Mouse (Mus musculus) left cerebral cortex, postnatal 4 days (tissue): ENCODE data around the gene Slc12a3. TPM values are rescaled to one million over a fixed set of nuclear protein-coding genes. Genes with fewer than 3 reads are reported as not detected.

Experiments
- DNase-seq: peaks from one replicate; pipeline ENCODE4 v3.0.0-alpha.2; 2022
- intact Hi-C: fragments of 180-260 bp; cut with DNase I; formaldehyde crosslinking; loops from one replicate; pipeline ENCODE4 v1.15.1; 2025
- total RNA-seq, 2 experiments: library from RNA; stranded (reverse); gene quantifications; 2 replicates each; pipeline ENCODE4 v1.2.3; 2021

Gene Slc12a3
- total RNA-seq: under 1 TPM; 0.28 to 0.54 TPM

DNA sequence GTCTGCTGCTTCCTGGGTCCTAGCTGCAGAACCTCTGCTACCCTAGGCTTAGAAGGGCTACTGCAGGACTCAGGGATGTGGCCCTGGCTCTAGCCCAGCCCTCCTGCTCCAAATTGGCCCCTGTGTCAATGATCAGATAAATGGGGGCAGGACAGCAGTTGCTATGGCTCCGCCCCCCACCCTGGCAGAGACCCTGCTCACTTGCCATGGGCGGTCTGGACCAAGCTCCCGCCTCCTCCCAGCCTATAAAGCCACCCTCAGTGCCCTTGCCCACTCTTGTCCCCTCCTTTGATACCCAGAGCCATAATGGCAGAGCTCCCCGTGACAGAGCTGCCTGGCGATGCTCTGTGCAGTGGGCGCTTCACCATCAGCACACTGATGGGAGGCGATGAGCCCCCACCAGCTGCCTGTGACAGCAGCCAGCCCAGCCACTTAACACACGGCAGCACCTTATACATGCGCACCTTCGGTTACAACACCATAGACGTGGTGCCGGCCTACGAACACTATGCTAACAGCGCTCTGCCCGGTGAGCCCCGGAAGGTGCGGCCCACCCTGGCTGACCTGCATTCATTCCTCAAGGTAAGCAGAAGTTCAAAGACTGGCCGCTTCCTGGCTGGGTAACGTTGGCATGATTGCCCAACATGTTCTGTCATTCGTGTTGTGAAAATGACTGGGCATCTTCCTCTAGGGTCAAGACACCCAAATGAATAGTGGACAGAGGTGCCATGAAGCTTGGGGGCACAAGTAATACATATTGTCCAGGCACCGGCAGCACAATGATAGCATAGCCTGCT, at the start of gene Slc12a3:
TSS of gene Slc12a3 (plus strand) at position 270 of the 797 bp plus-strand sequence.
- no peak for DNase-seq
- intact Hi-C loops: no loop called here

DNA sequence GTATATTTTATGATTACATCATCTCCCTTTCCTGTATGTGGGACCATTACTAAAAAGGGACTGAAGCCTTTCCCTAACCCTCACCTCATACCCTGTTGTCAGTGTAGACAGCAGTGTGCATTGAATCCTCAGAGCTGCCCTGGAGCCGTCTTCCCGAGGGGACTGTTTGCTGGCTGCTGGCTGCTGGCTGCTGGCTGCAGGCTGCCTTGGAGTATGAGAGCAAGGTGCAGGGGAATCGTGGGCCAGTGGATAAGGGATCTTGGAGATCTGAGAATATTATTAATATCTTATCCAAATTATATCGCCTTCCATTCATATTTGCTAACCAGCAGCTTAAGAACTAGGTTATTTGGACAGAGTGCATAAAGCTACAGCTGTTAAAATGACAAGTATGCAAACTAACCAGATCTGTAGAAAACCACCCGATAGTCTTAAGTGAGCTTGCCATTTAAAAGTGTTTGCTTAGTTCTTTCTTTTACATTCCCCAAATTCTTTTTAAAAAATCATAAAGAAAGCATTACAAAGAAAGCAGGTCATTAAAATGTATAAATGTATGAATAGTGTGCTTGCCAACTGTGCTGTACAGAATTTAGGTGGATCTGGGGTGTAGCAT, 48.9 kb upstream of the Slc12a3 start:
- intact Hi-C loops: no loop called here
- DNase-seq: no peak

DNA sequence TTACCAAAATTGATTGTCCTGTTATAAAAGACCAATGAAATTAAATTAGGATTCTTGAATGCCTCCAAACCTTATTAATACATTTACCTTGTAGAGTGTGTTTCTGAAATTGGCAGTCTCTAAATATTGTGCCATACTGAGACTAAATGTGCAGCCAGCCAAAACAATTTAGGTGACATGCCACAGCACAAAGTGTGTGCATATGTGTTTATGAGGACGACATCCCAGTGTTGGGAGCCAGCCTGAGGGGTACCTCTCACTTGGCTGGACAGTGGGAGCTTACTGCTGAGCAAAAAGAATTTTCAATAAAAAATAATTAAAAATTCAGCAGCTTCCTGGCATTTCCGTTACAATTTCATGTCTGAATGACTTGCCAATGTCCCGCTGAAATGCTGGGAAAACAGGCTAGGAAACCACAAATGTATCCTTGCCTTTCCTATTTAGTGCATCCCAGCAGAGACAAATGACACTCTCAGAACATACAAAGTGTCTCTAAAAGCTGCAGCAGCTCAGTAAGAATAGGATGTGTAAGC, 46.5 kb upstream of the Slc12a3 start:
- intact Hi-C loops: no loop called here
- peak; percentile 42 for DNase-seq

DNA sequence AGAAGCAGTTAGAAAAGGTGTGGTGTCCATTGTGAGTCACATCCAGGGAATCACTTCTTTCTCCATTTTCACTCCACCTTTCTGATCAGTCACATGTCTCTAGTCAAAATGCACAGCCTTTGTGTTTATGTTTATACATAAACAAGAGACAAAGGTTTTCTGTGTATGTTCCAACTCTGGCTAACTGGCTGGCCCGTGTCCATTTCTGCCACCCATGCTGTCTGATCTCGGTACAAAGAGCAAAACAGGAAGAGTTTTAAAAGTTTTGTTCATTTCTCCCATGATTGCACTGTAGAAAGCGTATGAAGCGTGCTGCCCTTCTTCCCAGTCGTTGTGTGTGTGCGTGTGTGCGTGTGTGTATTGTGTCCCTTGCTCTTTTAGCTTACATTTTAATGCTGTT, 44.8 kb upstream of the Slc12a3 start:
- DNase-seq: no peak
- intact Hi-C loops: no loop called here

DNA sequence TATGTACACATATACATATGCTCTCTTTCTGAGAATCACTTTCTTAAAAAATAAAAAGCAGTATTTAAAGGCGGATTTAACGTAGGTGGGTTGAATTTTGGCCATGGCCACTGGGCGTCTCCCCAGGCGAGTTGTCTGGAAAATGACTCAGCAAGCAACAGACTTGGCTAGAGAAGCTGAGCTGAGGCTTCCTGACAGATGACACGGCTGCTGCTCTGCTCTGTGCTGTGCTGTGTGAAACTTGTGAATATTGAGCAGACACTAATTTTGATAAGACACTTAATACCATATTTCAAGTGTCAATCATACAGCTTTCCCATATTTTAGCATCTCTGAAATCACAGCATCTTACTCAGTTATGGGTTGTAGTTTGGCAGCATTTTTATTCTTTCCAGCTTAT, 38.4 kb upstream of the Slc12a3 start:
- no peak for DNase-seq
- intact Hi-C loops: no loop called here

DNA sequence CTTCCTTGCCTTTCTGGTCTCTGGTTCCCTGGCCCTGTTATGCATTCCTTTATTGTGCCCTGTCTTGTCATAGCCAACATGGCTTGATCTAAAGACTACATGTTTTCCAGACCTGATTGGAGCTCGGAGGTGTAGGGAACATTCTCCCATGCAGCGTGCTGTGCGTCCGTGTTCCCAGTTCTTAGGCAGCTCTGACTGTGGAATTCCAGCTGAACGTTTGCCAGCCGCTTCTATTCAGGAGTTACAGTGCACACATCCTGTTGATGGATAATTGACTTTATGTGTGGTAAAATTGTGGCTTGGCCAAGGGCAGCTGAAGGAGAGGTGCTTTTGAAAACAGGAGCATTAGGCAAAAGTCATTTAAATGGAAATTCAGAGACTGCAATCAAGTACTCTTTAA, 36.9 kb upstream of the Slc12a3 start:
- intact Hi-C loops: no loop called here
- DNase-seq: peak; percentile 21

DNA sequence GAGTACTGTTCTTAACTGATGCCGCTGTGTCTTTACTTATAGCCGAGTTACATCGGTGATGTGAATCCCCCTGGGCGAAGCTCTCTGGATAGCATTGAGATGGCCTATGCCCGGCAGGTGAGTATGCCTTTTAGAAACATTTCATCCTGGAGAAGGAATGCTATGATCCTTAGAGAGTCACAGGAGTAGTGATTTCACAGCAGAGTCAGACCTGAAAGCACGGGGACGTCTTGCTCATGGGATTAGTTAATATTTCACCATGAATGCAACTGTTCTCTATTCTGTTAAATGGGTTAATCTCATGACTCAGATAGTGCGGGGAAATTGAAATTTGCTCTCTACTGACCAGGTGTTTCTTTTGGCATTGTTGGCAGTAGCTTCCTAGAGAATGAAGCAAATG, 36.4 kb upstream of the Slc12a3 start:
- DNase-seq: no peak
- intact Hi-C loops: no loop called here

DNA sequence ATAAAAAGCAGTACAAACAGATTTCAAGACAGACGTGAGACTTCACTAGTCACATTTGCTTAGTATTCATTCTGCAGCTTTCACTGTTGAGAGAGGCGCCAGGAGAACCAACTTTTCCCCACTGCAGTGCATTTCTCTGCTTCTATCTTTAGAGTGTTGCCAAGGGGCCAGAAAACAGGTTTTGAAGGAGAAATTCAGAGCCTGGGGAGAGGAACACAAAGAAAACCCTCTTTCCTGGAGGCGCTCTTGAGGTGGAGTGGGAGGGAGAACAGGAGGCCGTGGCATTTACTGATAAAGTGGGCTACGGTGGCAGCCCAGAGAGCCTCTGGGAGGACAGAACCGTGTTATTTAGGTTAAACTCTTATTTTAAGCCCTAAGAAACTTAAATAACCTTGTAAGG, 33.3 kb upstream of the Slc12a3 start:
- intact Hi-C loops: no loop called here
- no peak for DNase-seq

DNA sequence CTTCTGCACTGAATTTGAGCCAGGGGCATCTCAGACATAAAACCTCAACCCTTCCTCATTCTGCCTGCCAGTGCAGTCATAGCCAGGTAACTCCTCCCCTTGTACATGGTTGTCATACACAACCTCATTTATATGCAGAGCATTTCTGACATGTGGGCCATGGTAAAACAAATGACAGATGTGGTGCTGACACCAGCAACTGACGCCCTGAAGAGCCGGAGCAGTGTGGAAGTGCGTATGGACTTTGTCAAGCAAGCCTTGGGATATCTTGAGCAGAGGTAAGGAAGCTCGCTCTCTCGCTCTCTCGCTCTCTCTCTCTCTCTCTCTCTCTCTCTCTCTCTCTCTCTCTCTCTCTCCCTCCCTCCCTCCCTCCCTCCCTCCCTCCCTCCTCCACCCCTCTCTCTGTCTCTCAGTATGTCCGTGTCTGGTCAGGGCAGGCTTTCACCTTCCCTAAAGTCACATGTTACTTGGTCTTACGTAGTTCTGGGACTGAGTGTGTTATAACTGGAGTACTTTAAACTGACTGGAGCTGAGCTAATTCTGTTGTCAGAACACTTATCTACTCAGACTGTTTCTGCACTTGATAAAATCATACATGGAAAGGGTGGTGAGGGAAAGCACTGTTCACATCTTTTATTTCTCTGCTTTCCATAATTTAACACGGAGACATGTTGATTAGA, 32.5 kb upstream of the Slc12a3 start:
- intact Hi-C loops: no loop called here
- DNase-seq: no peak

DNA sequence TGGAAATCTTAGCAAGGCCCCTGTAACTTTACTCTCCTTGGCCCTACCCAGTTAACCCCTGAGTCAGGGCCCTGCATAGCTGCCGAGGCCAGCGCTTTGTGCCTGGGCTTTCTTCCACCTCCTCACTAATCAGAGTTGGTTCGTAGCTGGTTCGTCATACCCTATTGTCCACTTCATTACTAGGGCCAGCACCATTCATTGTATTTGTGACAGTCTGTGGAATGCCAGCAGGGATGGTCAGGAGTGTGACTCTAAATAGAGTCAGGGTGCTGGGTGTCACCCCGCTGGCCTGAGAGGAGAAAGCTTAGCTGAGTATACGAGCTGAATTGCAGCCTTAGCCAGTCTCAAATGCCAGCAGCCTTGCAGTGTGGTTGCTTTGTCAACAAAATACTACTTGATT, 31.9 kb upstream of the Slc12a3 start:
- intact Hi-C loops: no loop called here
- no peak for DNase-seq

DNA sequence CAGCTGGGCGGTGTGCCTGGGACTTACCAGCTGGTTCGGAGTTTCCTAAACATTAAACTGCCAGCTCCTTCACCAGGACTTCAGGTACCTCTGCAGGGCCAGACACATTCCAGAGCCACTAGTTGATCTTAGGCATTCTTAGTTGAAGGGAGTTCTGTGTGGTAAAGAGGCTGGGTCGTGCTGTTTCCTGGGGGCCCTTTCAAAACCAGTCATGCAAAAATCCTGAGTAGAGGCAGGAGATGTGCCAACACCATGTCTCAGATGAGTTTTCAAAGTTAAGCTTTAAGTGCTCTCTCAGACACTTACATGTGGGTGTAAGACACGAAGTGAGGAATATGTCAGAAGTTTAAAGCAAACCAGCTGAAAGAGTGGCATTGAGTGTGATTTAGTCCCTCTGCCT, 28.2 kb upstream of the Slc12a3 start:
- intact Hi-C loops: no loop called here

DNA sequence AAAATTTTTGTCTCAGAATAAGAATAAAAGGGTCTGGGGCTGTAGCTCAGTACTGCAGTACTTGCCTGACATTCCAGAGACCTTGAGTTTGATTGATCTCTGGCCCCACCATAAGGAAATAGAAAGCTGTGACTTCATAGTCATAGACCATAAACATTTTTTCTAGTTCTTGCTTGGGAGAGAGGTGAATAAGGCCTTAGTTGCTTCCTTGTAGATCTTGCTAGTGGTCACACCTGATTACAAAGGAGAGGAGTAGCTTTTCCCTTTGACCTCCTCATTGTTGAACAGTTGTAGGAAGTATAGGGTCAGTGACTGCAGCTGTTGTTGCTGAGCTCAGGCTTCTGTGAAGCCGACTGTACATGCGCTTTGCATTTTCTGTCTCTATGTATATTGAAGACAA, 24.6 kb upstream of the Slc12a3 start:
- intact Hi-C loops: no loop called here
- DNase-seq: no peak

More for the DNA sequence above, 28.2 kb upstream of the Slc12a3 start:
- no peak for DNase-seq

DNA sequence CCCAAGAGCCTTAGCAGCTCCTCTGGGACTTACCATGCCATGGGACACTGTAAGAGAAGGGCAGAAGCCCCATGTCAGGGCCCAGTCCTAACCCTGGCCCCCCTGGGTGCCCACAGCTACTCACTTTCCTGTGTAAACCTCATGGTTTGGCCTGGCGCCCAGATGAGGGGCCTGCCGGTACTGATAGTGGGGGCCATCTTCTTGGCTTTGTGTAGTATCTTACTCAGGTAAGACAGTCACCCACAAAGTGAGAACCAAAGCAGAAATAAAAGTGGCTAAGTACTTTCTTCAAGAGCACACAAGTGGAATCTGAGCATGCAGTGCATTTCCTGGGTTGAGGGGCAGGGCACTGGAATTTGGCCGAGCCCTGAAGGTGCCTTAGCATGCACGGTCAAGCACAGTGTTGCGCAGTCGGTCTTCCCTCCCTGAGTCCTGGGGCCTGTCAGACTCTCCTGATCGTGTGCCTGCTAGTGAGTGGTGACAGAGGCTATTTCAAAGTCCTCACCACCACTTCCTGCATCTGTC, 21.9 kb upstream of the Slc12a3 start:
- intact Hi-C loops: no loop called here
- no peak for DNase-seq

DNA sequence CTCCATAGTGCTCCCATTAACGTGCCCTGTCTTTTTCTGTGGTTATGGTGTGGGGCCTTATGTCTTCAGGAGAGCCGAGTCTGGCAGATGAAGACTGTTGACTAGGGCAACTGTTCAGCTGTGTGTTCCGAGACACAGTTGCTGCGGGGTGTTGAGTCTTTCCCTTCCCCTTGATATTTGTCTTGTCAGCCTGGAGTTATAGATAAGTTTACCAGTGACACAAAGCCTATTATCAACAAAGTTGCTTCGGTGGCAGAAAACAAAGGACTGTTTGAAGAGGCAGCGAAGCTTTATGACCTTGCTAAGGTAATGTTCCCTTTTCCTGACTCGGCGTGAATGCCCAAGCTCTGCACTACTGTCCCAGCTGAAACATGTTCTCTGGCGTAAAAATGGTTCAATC, 21.3 kb upstream of the Slc12a3 start:
- DNase-seq: no peak
- intact Hi-C loops: no loop called here

DNA sequence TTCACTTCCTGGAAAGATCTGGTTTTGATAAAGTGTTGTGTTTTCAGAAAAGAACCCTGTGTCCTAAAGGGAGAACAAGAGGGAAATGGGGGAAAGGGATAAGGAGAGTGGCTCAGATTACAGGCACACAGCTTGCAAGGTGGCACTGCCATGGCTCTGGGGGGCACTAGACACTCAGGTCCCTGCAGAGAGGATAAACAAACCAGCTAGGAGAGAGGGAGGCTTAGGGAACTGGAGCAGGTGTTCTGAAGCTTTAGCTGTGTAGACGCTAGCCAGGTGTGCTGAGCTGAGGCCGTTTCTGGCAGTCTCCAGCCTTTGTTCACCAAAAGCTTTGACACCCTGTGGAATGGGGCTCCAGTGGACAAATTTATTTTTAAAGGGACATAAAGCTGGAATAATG, 14.9 kb upstream of the Slc12a3 start:
- intact Hi-C loops: no loop called here
- DNase-seq: no peak

DNA sequence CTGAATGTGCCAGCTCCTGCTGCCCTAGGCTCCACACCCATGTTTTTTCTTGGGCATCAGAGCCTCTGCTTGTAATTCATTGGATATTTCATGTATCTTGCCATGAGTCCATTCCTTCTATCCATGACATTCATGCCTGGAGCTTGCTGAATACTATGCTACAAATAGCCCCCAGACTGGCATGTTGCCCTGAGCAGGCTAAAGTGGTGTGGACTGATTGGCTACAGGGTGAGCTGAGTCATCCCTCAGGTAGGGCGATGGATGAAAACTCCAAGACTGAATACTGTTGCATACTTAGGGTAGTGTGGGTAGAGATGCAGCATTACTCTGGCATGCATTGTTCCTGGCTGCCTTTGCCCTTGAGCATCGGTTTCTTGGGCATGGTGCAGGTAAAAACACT, 11.8 kb upstream of the Slc12a3 start:
- intact Hi-C loops: no loop called here
- DNase-seq: no peak

DNA sequence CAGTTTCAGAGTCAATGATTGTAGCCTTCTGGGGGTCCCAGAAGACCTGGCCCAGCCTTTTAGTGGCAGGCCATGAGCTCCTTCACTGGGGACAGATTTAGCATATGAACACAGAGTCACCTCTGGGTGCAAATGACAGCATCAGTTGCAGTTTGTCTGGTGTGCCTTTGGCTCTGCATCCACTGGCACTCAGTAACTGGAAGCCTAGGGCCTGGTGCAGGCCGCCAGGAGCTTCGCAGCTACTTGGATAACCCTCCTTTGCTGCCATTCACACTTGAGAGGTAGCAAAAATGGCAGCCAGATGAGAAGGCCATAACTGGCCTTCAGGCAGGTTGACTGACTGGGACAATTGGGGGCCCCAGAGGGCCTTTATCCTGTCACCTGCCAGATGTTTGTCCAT, 11.3 kb upstream of the Slc12a3 start:
- DNase-seq: no peak
- intact Hi-C loops: no loop called here

DNA sequence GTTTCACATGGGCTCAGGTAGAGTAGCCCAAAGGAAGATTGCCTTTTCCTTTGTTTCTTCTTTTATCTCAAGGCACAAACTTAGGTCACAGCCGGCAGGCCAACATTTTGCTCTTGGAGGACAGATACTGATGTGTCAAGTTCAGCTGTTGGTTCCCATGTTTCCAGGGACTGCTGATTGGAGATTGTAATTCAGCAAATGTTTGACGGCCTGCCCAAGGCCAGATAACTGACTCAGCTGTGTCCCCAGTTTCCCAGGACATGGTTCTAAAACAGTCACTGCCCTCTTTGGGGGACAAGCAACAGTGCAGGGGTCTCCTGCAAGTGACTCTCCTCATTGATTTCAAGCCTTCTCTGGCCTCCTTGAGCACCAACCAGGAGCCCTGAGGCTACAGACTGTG, 9.0 kb upstream of the Slc12a3 start:
- intact Hi-C loops: no loop called here

DNA sequence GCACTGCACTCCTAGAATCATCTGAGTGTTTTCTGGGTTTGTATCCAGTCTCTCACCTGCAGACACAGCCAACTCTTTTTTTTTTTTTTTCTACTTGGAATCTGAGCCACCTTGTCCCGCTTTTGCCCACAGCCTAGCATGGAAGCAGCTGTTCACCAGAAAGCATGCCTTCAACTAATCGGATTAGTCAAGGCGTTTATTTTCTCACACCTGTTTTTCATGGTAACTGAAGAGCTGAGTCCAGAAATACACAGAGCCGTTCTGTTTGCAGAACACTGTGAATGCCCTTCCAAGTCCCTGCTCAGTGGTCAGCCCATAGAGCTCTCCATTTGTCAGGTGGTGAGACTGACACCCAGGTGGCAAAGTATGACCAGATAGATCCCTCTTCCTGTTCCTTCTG, 6.9 kb upstream of the Slc12a3 start:
- no peak for DNase-seq
- intact Hi-C loops: no loop called here

More for the DNA sequence above, 9.0 kb upstream of the Slc12a3 start:
- DNase-seq: no peak

DNA sequence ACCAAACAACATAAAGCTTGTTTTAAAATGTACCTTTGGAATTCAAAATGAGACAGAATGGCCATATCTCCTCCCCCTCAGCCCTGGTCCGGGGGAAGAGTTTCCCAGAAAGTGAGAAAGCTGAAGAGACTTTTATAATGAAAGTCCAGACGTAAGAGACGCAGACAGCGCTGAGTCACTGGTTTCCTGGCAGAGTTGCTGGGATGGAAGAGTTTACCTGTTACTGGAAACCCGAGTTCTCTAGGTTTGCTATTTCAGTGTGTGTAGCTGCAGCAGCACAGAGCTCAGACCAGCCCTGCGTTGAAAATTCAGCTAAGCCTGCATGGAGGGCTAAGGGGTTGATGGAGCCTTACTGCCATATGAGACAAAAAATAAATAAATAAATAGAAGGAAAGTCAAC, 6.0 kb upstream of the Slc12a3 start:
- no peak for DNase-seq
- intact Hi-C loops: no loop called here

DNA sequence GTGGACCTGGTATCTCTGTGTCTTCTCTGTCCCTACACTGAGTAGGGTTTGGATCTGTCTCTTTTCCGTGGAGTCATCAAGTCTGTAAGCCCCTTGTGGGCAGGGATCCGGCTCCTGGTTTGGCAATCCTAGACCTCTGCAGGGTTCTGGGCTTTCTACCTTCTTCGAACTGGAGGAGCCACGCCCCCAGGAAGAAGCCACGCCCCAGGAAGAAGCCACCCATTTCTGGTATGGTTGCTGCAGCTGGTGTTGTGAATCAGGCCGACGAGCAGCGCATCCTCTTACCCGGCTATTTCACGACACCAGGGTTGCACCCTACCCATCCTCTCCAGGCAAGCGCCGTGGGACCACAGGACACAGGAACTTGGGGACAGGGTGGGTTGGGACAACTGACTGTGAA, 4.9 kb upstream of the Slc12a3 start:
- intact Hi-C loops: no loop called here
- DNase-seq: no peak

DNA sequence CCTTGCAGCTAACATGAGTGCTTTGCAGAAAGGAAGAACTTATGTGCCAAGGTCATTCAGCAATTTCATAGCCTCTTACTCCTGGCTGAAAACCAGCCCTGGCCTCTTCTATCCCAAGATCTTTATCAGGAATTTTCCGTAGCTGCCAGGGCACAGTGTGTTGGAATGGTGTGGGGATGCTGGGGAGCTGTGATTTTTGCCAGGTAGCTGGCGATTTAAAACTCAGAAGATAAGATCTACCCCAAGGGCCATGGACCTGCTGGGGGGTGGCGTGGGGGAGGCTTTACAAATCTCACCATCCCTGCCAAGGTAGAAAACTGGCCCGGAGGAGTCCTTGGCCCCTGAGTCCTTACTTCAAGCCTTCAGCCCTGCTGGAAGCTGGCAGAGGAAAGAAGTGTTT, 3.0 kb upstream of the Slc12a3 start:
- DNase-seq: no peak
- intact Hi-C loops: no loop called here
